Mouse (Mus musculus) limb, embryonic 10.5 days (tissue): ENCODE results near the gene Dyrk1a. TPM values are rescaled to one million over a fixed set of nuclear protein-coding genes. Genes with fewer than 3 reads are reported as not detected.
A peak's percentile ranks its signal among the peaks of the same experiment; 100 is the strongest.

Experiments
- DNase-seq: peaks from one replicate; pipeline ENCODE4 v3.0.0-alpha.2; 2017; ENCODE audit warnings: low spot score
- H3K27ac ChIP-seq: fragments of 300-500 bp; sonication (generic); 2 replicates; pipeline ENCODE4 v1.5.1; 2016; ENCODE audit warnings: mild to moderate bottlenecking
- H3K27me3 ChIP-seq: fragments of 300-500 bp; sonication (generic); 2 replicates; pipeline ENCODE4 v1.6.1; 2016; ENCODE audit warnings: low read depth, mild to moderate bottlenecking; ENCODE audit not compliant: poor library complexity, severe bottlenecking
- H3K36me3 ChIP-seq: fragments of 300-500 bp; sonication (generic); 2 replicates; pipeline ENCODE4 v1.6.1; 2016; ENCODE audit warnings: mild to moderate bottlenecking, moderate library complexity
- H3K4me1 ChIP-seq: fragments of 300-500 bp; sonication (generic); 2 replicates; pipeline ENCODE4 v1.6.1; 2016
- H3K4me3 ChIP-seq: fragments of 300-500 bp; sonication (generic); 2 replicates; pipeline ENCODE4 v1.5.1; 2016; ENCODE audit warnings: mild to moderate bottlenecking, moderate library complexity
- H3K9me3 ChIP-seq: fragments of 300-500 bp; sonication (generic); replicated peaks from 2 replicates; pipeline ENCODE4 v1.6.1; 2016; ENCODE audit warnings: mild to moderate bottlenecking
- WGBS: fragments of 180-500 bp; shearing (Covaris S2); methylation state at CpG from one replicate; pipeline ENCODE4 v1.1.7; 2016; 5-methylcytosine and 5-hydroxymethylcytosine counted together
- polyA plus RNA-seq: library from polyadenylated mRNA; unstranded; fragments of >200 nt; fragmentation: Nextera tagmentation; extraction: Ambion mirVana; gene quantifications from 2 replicates; pipeline ENCODE4 v1.2.1, GENCODE M21; 2016

Gene Dyrk1a
- polyA plus RNA-seq, 1 experiment from 2014 or later, result 8.9 TPM

GRCm38 (mm10) chr16:94606169-94606568 is 36.4 kb downstream of the Dyrk1a start:
- no peak for DNase-seq
- no peak overlapping the region for H3K4me3 ChIP-seq
- no peaks in the 10 kb centered on the region for H3K36me3 ChIP-seq
- WGBS, result 93% methylated on average over 1 of the region's 1 CpGs
- no peak overlapping the region for H3K27ac ChIP-seq
- no peaks in the 10 kb centered on the region for H3K27me3 ChIP-seq
- H3K4me1 ChIP-seq, result peaks cover 19% of the 10 kb centered on the region
- no peaks in the 10 kb centered on the region for H3K9me3 ChIP-seq

DNA sequence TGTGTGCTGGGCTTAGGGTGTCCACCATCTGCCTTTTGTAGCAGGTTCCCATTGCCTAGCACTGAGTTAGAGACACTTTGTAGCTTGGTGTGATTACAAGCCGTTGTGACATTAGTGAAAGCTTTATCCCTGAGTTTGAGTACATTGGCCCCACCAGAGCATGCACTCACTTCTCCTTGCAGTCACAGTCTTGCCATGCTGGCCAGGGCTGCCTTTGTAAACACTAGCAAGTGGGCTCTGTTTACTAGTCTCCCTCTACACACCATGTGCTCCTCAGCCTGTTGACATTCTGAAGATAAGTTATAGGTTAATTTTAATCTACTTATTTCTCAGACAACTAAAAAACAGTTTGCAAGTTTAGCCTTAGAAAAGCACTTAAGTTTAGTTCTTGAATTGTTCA is 37.7 kb downstream of the Dyrk1a start:
- Histone ChIP-seq H3K4me1 (peaks cover 7% of the 10 kb centered on the region), H3K27ac (no peak overlapping the region), H3K9me3 (no peaks in the 10 kb centered on the region), H3K27me3 (no peaks in the 10 kb centered on the region), H3K4me3 (no peak overlapping the region), H3K36me3 (peaks cover 4% of the 10 kb centered on the region; the same call in 1 of the 2 replicates)
- DNase-seq, result no peak
- 61% methylated on average over 1 of the region's 1 CpGs for WGBS

- Histone ChIP-seq H3K36me3 (peaks cover 8% of the 10 kb centered on the region; the same call in 1 of the 2 replicates), H3K4me3 (no peak overlapping the region), H3K27ac (no peak overlapping the region), H3K4me1 (peaks cover 3% of the 10 kb centered on the region; the same call in 1 of the 2 replicates), H3K27me3 (no peaks in the 10 kb centered on the region), H3K9me3 (no peaks in the 10 kb centered on the region)
- DNase-seq, result no peak
- 90% methylated on average over 9 of the region's 9 CpGs for WGBS
Measured at GRCm38 (mm10) chr16:94608706-94609594, 39.1 kb downstream of the Dyrk1a start.

GRCm38 (mm10) chr16:94612573-94612972 is 42.8 kb downstream of the Dyrk1a start:
- WGBS, result 86% methylated on average over 8 of the region's 8 CpGs
- peaks cover 5% of the 10 kb centered on the region; the same call in 1 of the 2 replicates for H3K4me1 ChIP-seq
- H3K4me3 ChIP-seq, result no peak overlapping the region
- DNase-seq, result no peak
- H3K27ac ChIP-seq, result no peak overlapping the region
- H3K27me3 ChIP-seq, result no peaks in the 10 kb centered on the region
- no peaks in the 10 kb centered on the region for H3K9me3 ChIP-seq
- peaks cover 26% of the 10 kb centered on the region for H3K36me3 ChIP-seq

- Histone ChIP-seq H3K36me3 (peaks cover 39% of the 10 kb centered on the region), H3K4me1 (0 out of 2 replicates have a peak, but pooled peaks cover 5% of the 10 kb centered on the region), H3K27me3 (no peaks in the 10 kb centered on the region), H3K27ac (no peak overlapping the region), H3K4me3 (no peak overlapping the region), H3K9me3 (no peaks in the 10 kb centered on the region)
- 95% methylated on average over 6 of the region's 6 CpGs for WGBS
- no peak for DNase-seq
Measured at GRCm38 (mm10) chr16:94617255-94617654, 47.4 kb downstream of the Dyrk1a start.

DNA sequence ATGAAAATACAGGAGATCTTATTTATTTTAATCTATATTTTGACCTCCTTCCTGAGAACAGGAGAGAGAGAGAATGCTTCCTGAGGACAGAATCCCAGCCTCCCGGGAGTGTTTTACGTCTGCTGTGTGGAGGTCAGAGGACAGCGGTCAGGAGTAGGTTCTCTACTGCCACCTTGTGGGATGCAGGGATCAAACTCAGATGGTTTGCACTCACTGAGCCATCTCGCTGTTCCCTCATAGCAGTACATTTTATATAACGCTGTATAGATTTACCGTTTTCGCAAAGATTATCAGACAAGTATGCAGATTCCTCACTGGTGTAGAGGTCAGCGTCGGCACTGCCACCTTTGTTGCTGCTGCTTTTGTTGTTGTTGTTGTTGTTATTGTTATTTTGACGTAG is 48.7 kb downstream of the Dyrk1a start:
- H3K9me3 ChIP-seq, result no peaks in the 10 kb centered on the region
- 0 out of 2 replicates have a peak, but pooled peaks cover 5% of the 10 kb centered on the region for H3K4me1 ChIP-seq
- 62% methylated on average over 10 of the region's 10 CpGs for WGBS
- DNase-seq, result peak; percentile 55
- no peak overlapping the region for H3K27ac ChIP-seq
- H3K27me3 ChIP-seq, result no peaks in the 10 kb centered on the region
- H3K36me3 ChIP-seq, result peaks cover 37% of the 10 kb centered on the region
- no peak overlapping the region for H3K4me3 ChIP-seq

DNA sequence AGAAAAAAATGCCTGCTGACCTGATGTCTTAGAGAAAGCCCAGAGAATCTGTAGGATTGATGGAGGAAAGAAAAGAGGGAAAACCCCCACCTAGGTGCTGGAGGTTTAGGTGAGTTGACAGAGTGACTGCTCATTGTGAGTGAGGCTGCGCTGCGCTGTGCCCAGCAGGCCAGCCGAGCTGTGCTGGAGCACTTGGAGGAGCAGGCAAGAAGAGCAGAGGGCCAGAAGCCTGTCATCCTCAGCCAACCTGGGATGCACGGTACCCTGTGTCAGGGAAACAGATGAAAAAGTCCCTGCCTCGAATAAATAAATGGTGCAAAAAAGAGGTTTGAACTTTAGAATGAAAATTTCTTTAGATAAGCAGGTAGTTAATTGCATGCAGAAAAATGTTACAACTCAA is 49.5 kb downstream of the Dyrk1a start:
- H3K36me3 ChIP-seq, result peaks cover 37% of the 10 kb centered on the region
- 0 out of 2 replicates have a peak, but pooled peaks cover 5% of the 10 kb centered on the region for H3K4me1 ChIP-seq
- no peaks in the 10 kb centered on the region for H3K9me3 ChIP-seq
- H3K27ac ChIP-seq, result no peak overlapping the region
- H3K27me3 ChIP-seq, result no peaks in the 10 kb centered on the region
- WGBS, result 94% methylated on average over 5 of the region's 5 CpGs
- no peak for DNase-seq
- H3K4me3 ChIP-seq, result no peak overlapping the region

DNA sequence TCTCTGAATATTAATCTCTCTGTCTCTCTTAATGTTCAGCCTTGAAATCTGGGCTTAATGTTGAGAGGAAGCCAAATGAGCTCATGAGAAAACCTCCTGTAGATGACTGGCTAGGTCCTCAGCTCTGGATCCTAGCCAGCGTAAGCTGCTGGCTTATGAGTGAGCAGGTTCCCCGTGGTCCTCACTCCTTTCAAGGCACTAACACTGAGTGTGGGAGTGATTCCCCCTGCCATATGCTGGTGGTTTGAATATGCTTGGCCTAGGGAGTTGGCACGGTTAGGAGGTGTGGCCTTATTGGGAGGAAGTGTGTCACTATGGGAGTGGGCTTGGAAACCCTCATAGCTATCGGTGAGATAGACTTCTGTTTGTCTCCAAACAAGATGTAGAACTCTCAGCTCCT is 55.1 kb downstream of the Dyrk1a start:
- no peak overlapping the region for H3K27ac ChIP-seq
- peaks cover 23% of the 10 kb centered on the region for H3K36me3 ChIP-seq
- H3K4me3 ChIP-seq, result no peak overlapping the region
- H3K27me3 ChIP-seq, result no peaks in the 10 kb centered on the region
- peaks cover 9% of the 10 kb centered on the region; the same call in 1 of the 2 replicates for H3K4me1 ChIP-seq
- no peaks in the 10 kb centered on the region for H3K9me3 ChIP-seq
- DNase-seq, result no peak
- 86% methylated on average over 4 of the region's 4 CpGs for WGBS

GRCm38 (mm10) chr16:94625639-94626038 is 55.8 kb downstream of the Dyrk1a start:
- Histone ChIP-seq H3K36me3 (peaks cover 15% of the 10 kb centered on the region), H3K4me3 (no peak overlapping the region), H3K4me1 (peaks cover 9% of the 10 kb centered on the region; the same call in 1 of the 2 replicates), H3K9me3 (no peaks in the 10 kb centered on the region), H3K27ac (no peak overlapping the region), H3K27me3 (no peaks in the 10 kb centered on the region)
- 93% methylated on average over 7 of the region's 7 CpGs for WGBS
- DNase-seq, result no peak

DNA sequence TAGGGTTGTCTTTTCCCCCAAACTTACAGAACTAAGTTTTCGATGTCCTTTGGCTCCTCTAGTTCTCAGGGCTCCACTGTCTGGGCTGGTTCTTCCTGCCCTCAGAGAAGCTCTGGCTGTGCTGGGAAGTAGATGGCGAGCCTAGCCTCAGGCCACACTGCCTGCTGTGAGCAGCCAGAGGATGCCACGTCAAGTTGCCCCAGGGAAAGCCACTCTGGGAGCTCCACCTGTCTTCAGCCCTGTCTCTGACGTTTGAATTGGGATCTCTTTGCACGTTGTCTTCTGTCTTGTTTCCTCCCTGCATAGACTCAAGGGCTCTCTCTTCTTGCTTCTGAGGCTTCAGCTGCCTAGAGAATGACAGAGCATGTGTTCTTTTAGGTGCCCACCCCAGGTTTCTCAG is 57.9 kb downstream of the Dyrk1a start:
- WGBS, result 65% methylated on average over 5 of the region's 5 CpGs
- no peaks in the 10 kb centered on the region for H3K9me3 ChIP-seq
- peaks cover 24% of the 10 kb centered on the region; the same call in 1 of the 2 replicates for H3K4me1 ChIP-seq
- no peak overlapping the region for H3K27ac ChIP-seq
- H3K27me3 ChIP-seq, result no peaks in the 10 kb centered on the region
- 0 out of 2 replicates have a peak, but pooled peaks cover 10% of the 10 kb centered on the region for H3K36me3 ChIP-seq
- H3K4me3 ChIP-seq, result no peak overlapping the region
- no peak for DNase-seq

- no peaks in the 10 kb centered on the region for H3K27me3 ChIP-seq
- H3K4me1 ChIP-seq, result peaks cover 31% of the 10 kb centered on the region; the same call in 1 of the 2 replicates
- no peak overlapping the region for H3K4me3 ChIP-seq
- no peaks in the 10 kb centered on the region for H3K9me3 ChIP-seq
- H3K27ac ChIP-seq, result no peak overlapping the region
- no peak for DNase-seq
- H3K36me3 ChIP-seq, result 0 out of 2 replicates have a peak, but pooled peaks cover 10% of the 10 kb centered on the region
- 91% methylated on average over 9 of the region's 9 CpGs for WGBS
Measured at GRCm38 (mm10) chr16:94628976-94629729, 59.3 kb downstream of the Dyrk1a start.

GRCm38 (mm10) chr16:94631984-94632383 is 62.2 kb downstream of the Dyrk1a start:
- DNase-seq, result peak; percentile 43
- 20% methylated on average over 5 of the region's 5 CpGs for WGBS
- no peaks in the 10 kb centered on the region for H3K9me3 ChIP-seq

More at GRCm38 (mm10) chr16:94631984-94632383, 62.2 kb downstream of the Dyrk1a start:
- H3K36me3 ChIP-seq, result 0 out of 2 replicates have a peak, but pooled peaks cover 3% of the 10 kb centered on the region
- no peaks in the 10 kb centered on the region for H3K27me3 ChIP-seq
- no peak overlapping the region for H3K27ac ChIP-seq
- H3K4me3 ChIP-seq, result no peak overlapping the region
- H3K4me1 ChIP-seq, result peaks cover 28% of the 10 kb centered on the region; the same call in 1 of the 2 replicates
